ENCODE assay signal across 8 mouse cellular contexts in the genomic region with DNA sequence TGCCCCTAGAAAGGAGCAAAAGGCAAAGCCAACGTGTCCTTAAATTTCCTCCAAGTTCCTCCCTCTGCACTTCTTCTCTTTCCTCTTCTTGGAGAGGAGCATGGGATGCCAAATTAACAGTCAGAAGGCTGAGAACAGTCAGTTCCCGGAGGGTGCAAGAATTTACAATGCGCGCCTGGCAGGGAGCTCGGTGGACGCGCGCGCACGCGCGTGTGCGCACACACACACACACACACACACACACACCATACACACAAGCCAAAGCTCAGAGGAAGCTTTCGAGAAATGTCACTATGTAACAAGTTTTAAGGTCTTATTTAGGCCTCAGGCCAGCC. TPM values are rescaled to one million over a fixed set of nuclear protein-coding genes. Genes with fewer than 3 reads are reported as not detected.
DNase-seq lines count a peak whose midpoint lies in the region; ATAC-seq and TF ChIP-seq lines count a peak whose summit lies in the region.

No protein-coding gene starts in this region.

- TF ChIP-seq POLR2A in MEL (IDR thresholded peaks at IDR 0.05; ENCODE audit: control insufficient read depth in 1 of 2, insufficient read depth in 1 of 2, low read depth in 1 of 2, low read length in 2 of 2, poor library complexity in 1 of 2): no peak
- no peak for TF ChIP-seq POLR2A in small intestine, adult 2 months (IDR thresholded peaks at IDR 0.05; ENCODE audit: low read depth, low read length)

- peak; percentile 55 for DNase-seq in 3T3-L1 (ENCODE audit: low read depth, low spot score)
- DNase-seq in MEL (ENCODE audit: low read depth, low spot score): peak; percentile 66
- DNase-seq in heart, postnatal 10 days: peak; percentile 55 to 68
- peak; percentile 34 to 47 for DNase-seq in left cerebral cortex, adult 8-10 months (ENCODE audit: low spot score in 2 of 2)
- DNase-seq in mesoderm, embryonic 11.5 days (ENCODE audit: low read depth, low spot score): peak; percentile 30
- DNase-seq in Muller cell, postnatal 12 days (ENCODE audit: inconsistent ontology term): no peak

- H3K79me2 ChIP-seq in MEL (ENCODE audit: control insufficient read depth, insufficient read depth, low read length, poor library complexity): peaks cover 49% of the 10 kb centered on the region

- H3K4me2 ChIP-seq in forebrain, embryonic 12.5 days: peak overlapping the region; percentile 83

- no peaks in the 10 kb centered on the region for H3K27me3 ChIP-seq in MEL (ENCODE audit: control insufficient read depth in 1 of 2, insufficient read depth in 2 of 2, low read length in 2 of 2)
- no peaks in the 10 kb centered on the region for H3K27me3 ChIP-seq in forebrain, embryonic 12.5 days
- H3K27me3 ChIP-seq in small intestine, adult 2 months (ENCODE audit: control insufficient read depth, insufficient read depth, low read length): no peaks in the 10 kb centered on the region

- H3K36me3 ChIP-seq in MEL (ENCODE audit: control insufficient read depth in 1 of 2, insufficient read depth in 2 of 2, low read length in 2 of 2): peaks cover 0 to 26% of the 10 kb centered on the region in 2 experiments; a peak in 2 of 4 replicates
- no peaks in the 10 kb centered on the region for H3K36me3 ChIP-seq in forebrain, embryonic 12.5 days (replicated peaks)
- no peaks in the 10 kb centered on the region for H3K36me3 ChIP-seq in small intestine, adult 2 months (ENCODE audit: control insufficient read depth, insufficient read depth, low read length)

- peaks cover 7 to 8% of the 10 kb centered on the region in 2 experiments; a peak in 3 of 4 replicates for H3K4me1 ChIP-seq in MEL (ENCODE audit: control insufficient read depth in 1 of 2, insufficient read depth in 2 of 2, low read length in 2 of 2)
- peaks cover 17% of the 10 kb centered on the region for H3K4me1 ChIP-seq in forebrain, embryonic 12.5 days
- H3K4me1 ChIP-seq in small intestine, adult 2 months (ENCODE audit: control insufficient read depth, insufficient read depth, insufficient read length, low read length): no peaks in the 10 kb centered on the region; the same call in none of the 2 replicates

- no peak for TF ChIP-seq CTCF in MEL (IDR thresholded peaks at IDR 0.05 in 2 of 3, conservative IDR thresholded peaks at IDR 0.05 in 1 of 3; ENCODE audit: control insufficient read depth in 1 of 3, insufficient read depth in 1 of 3, low read depth in 2 of 3, low read length in 3 of 3, poor library complexity in 1 of 3, severe bottlenecking in 1 of 3)
- no peak for TF ChIP-seq CTCF in small intestine, adult 2 months (IDR thresholded peaks at IDR 0.05; ENCODE audit: extremely low read depth, insufficient read length, insufficient replicate concordance, low read depth, low read length)

- TF ChIP-seq RAD21 in MEL (IDR thresholded peaks at IDR 0.05; ENCODE audit: low read depth, low read length): no peak

- no peak for ATAC-seq in forebrain, embryonic 12.5 days (ENCODE audit: low FRiP score)

- H3K9ac ChIP-seq in MEL (ENCODE audit: control insufficient read depth, low read depth, low read length, poor library complexity, severe bottlenecking): peak overlapping the region; percentile 96
- peak overlapping the region; percentile 90 for H3K9ac ChIP-seq in forebrain, embryonic 12.5 days

- no peaks in the 10 kb centered on the region for H3K9me3 ChIP-seq in MEL (replicated peaks; ENCODE audit: insufficient read depth, low read length)
- no peaks in the 10 kb centered on the region for H3K9me3 ChIP-seq in forebrain, embryonic 12.5 days

- WGBS in forebrain, embryonic 12.5 days: 7% methylated on average over 14 of the region's 14 CpGs
- 6% methylated on average over 14 of the region's 14 CpGs for WGBS in small intestine, adult 2 months

- no peak; a peak in 1 of 4 replicates for TF ChIP-seq EP300 in MEL (IDR thresholded peaks at IDR 0.05; ENCODE audit: low read depth in 1 of 2, low read length in 2 of 2)

- H3K4me3 ChIP-seq in MEL (ENCODE audit: control insufficient read depth in 1 of 2, insufficient read depth in 1 of 2, low read depth in 2 of 2, low read length in 2 of 2): peak overlapping the region; percentile 81 to 86
- H3K4me3 ChIP-seq in forebrain, embryonic 12.5 days (replicated peaks): peak overlapping the region; percentile 91
- H3K4me3 ChIP-seq in small intestine, adult 2 months (ENCODE audit: low read depth, low read length): peak overlapping the region; percentile 91

- H3K27ac ChIP-seq in MEL (ENCODE audit: control insufficient read depth, low read depth, low read length): peak overlapping the region; percentile 75
- peak overlapping the region; percentile 95; the same call in 1 of the 2 replicates for H3K27ac ChIP-seq in forebrain, embryonic 12.5 days
- peak overlapping the region; percentile 87 for H3K27ac ChIP-seq in small intestine, adult 2 months (ENCODE audit: insufficient read depth, low read depth, low read length)

- intact Hi-C loops in heart, postnatal 10 days (cut with DNase I): no loop called here

TF ChIP-seq in MEL, 35 proteins besides CTCF, POLR2A, EP300 and RAD21:
- TF ChIP-seq NELFE (IDR thresholded peaks at IDR 0.05; ENCODE audit: low read depth, low read length): no peak
- TF ChIP-seq E2F4 (IDR thresholded peaks at IDR 0.05; ENCODE audit: borderline replicate concordance, low read depth, low read length): no peak
- TF ChIP-seq SMC3 (IDR thresholded peaks at IDR 0.05; ENCODE audit: low read depth, low read length): no peak
- peak; percentile 36; the same call in 1 of the 2 replicates for TF ChIP-seq MYC (IDR thresholded peaks at IDR 0.05; ENCODE audit: low read depth, low read length)
- TF ChIP-seq POLR2AphosphoS5 (IDR thresholded peaks at IDR 0.05; ENCODE audit: borderline replicate concordance, low read depth, low read length): no peak
- 0 out of 2 replicates have a peak, but pooled peaks have one; percentile 15 for TF ChIP-seq MXI1 (IDR thresholded peaks at IDR 0.05; ENCODE audit: low read depth, low read length)
- TF ChIP-seq HCFC1 (IDR thresholded peaks at IDR 0.05; ENCODE audit: low read depth, low read length): no peak
- TF ChIP-seq SIN3A (IDR thresholded peaks at IDR 0.05; ENCODE audit: low read length): peak; percentile 28
- peak; percentile 74 for TF ChIP-seq NRF1 (IDR thresholded peaks at IDR 0.05; ENCODE audit: insufficient read depth, low read depth, low read length, poor library complexity, severe bottlenecking)

RNA-seq across cellular contexts. Expression of gene Acap2, which starts 1.5 kb away (rescaled TPM):
- total RNA-seq in MEL (2012; rRNA removed): 19.1 and 23.9 TPM in 2 replicates
- polyA plus RNA-seq in MEL (2012; ENCODE audit: insufficient read depth in 1 of 2, insufficient read length in 2 of 2, low read depth in 1 of 2, low replicate concordance in 2 of 2, missing spikeins in 1 of 2): 10 to 100 TPM in 1 of 2 experiments, not detected in 1; 17.2 TPM
- 24.5 and 26.6 TPM in 2 replicates for polyA plus RNA-seq in forebrain, embryonic 12.5 days (2016; fragmentation: Nextera tagmentation; extraction: Ambion mirVana)
- total RNA-seq in heart, postnatal 10 days (2021): 10 to 100 TPM; 31.5 to 34.7 TPM
- 100 to 1,000 TPM in 2 of 4 experiments, 10 to 100 TPM in 2; 90.2 to 111 (median 99.5) TPM for total RNA-seq in left cerebral cortex, adult 8-10 months (2022)
- polyA plus RNA-seq in small intestine, adult 2 months (2012; rRNA removed): 2.9 and 9.1 TPM in 2 replicates
